Mouse (Mus musculus) urinary bladder, postnatal 25 days (tissue): ENCODE measurements around the gene Otor.

Experiments
- DNase-seq: peaks from one replicate; pipeline ENCODE4 v3.0.0; 2022; ENCODE audit warnings: low spot score

Otor gene

GRCm38 (mm10) chr2:143131098-143131646 is 52.9 kb downstream of the Otor start:
- no peak for DNase-seq
